Mouse (Mus musculus) spleen, adult 2 months (tissue): ENCODE measurements around the gene Zfp329.

ENCODE experiments used
- CTCF ChIP-seq: fragments of 200-500 bp; IDR thresholded peaks from 2 replicates; pipeline ENCODE4 v1.5.1; 2011; ENCODE audit warnings: mild to moderate bottlenecking, inconsistent platforms; ENCODE audit not compliant: insufficient read depth, insufficient read length, insufficient replicate concordance; ENCODE audit errors: extremely low read depth
- POLR2A ChIP-seq: fragments of 200-500 bp; IDR thresholded peaks from 2 replicates; pipeline ENCODE4 v1.6.1; 2011; ENCODE audit warnings: low read depth, low read length, inconsistent platforms

- TF ChIP-seq CTCF = no peak
- no peak for TF ChIP-seq POLR2A
Measured at GRCm38 (mm10) chr7:12815566-12815965, 3.1 kb downstream of the Zfp329 start.
